Mouse (Mus musculus) small intestine, adult 2 months (tissue): ENCODE data around the gene Olfr1033.
"Not testable (repeated sequence)": the region's sequence is repeated elsewhere in the genome, so short reads cannot be mapped to it uniquely, and the experiment has no call there.

Source experiments
- CTCF ChIP-seq: fragments of 200-500 bp; IDR thresholded peaks from 2 replicates; pipeline ENCODE4 v1.5.1; 2012; ENCODE audit warnings: low read depth, mild to moderate bottlenecking, control low read depth, inconsistent platforms, low read length, moderate library complexity, mixed read lengths; ENCODE audit not compliant: insufficient replicate concordance, insufficient read length; ENCODE audit errors: extremely low read depth
- POLR2A ChIP-seq: fragments of 200-500 bp; IDR thresholded peaks from 2 replicates; pipeline ENCODE4 v1.6.1; 2012; ENCODE audit warnings: low read depth, mild to moderate bottlenecking, control low read depth, inconsistent platforms, low read length, moderate library complexity

DNA sequence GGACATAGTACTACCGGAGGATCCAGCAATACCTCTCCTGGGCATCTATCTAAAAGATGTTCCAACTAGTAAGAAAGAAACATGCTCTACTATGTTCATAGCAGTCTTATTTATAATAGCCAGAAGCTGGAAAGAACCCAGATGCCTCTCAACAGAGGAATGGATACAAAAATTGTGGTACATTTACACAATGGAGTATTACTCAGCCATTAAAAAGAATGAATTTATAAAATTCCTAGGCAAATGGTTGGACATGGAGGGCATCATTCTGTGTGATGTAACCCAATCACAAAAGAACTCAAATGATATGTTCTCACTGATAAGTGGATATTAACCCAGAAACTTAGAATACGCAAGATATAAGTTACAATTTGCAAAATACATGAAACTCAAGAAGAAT, 43.3 kb downstream of the Olfr1033 start:
- not testable (repeated sequence) for TF ChIP-seq CTCF, POLR2A
